Comparison of ENCODE assay signal across 8 mouse cellular contexts in genomic region chr9:48744916-48745315, GRCm38 (mm10).
DNase-seq lines count a peak whose midpoint lies in the region; ATAC-seq and TF ChIP-seq lines count a peak whose summit lies in the region.

No protein-coding gene starts in this region.

- no peaks in the 10 kb centered on the region for H3K27me3 ChIP-seq in kidney, postnatal 0 days (ENCODE audit: insufficient read depth, low read length)
- no peaks in the 10 kb centered on the region for H3K27me3 ChIP-seq in liver, embryonic 16.5 days (ENCODE audit: control insufficient read depth, insufficient read depth, low read depth, low read length)
- H3K27me3 ChIP-seq in testis, adult 2 months (ENCODE audit: control insufficient read depth, insufficient read depth, low read length), result no peaks in the 10 kb centered on the region
- H3K27me3 ChIP-seq in forebrain, embryonic 16.5 days (replicated peaks; ENCODE audit: control insufficient read depth, insufficient read depth, low read length), result no peaks in the 10 kb centered on the region; the same call in 1 of the 2 replicates

- 51% methylated on average over 13 of the region's 13 CpGs for WGBS in kidney, postnatal 0 days
- WGBS in liver, embryonic 16.5 days (ENCODE audit: insufficient replicate concordance), result 14% methylated on average over 13 of the region's 13 CpGs
- 78% methylated on average over 13 of the region's 13 CpGs for WGBS in forebrain, embryonic 16.5 days

- no peak; the same call in 1 of the 2 replicates for ATAC-seq in kidney, postnatal 0 days (replicated peaks; ENCODE audit: low FRiP score, low read depth)
- peak; percentile 73 for ATAC-seq in liver, embryonic 16.5 days (ENCODE audit: low read depth)
- ATAC-seq in CD4-positive, CD25-positive, alpha-beta regulatory T cell, adult 4 months, result no peak
- ATAC-seq in forebrain, embryonic 16.5 days, result no peak

- TF ChIP-seq POLR2A in testis, adult 2 months (IDR thresholded peaks at IDR 0.05; ENCODE audit: control insufficient read depth, low read depth, low read length), result no peak

- H3K9ac ChIP-seq in kidney, postnatal 0 days (ENCODE audit: low read depth, low read length), result no peak overlapping the region
- H3K9ac ChIP-seq in liver, embryonic 16.5 days (ENCODE audit: low read depth, low read length), result no peak overlapping the region
- no peak overlapping the region for H3K9ac ChIP-seq in forebrain, embryonic 16.5 days (replicated peaks; ENCODE audit: low read depth, low read length)

- peaks cover 15% of the 10 kb centered on the region for H3K4me1 ChIP-seq in kidney, postnatal 0 days (replicated peaks; ENCODE audit: insufficient read depth, low read length)
- H3K4me1 ChIP-seq in liver, embryonic 16.5 days (ENCODE audit: control insufficient read depth, low read depth, low read length), result peaks cover 20% of the 10 kb centered on the region
- H3K4me1 ChIP-seq in testis, adult 2 months (ENCODE audit: control insufficient read depth, insufficient read depth, low read length), result peaks cover 8% of the 10 kb centered on the region
- H3K4me1 ChIP-seq in forebrain, embryonic 16.5 days (replicated peaks; ENCODE audit: control insufficient read depth, insufficient read depth, low read length), result peaks cover 14% of the 10 kb centered on the region

- H3K36me3 ChIP-seq in kidney, postnatal 0 days (ENCODE audit: insufficient read depth, low read length), result no peaks in the 10 kb centered on the region
- no peaks in the 10 kb centered on the region for H3K36me3 ChIP-seq in liver, embryonic 16.5 days (ENCODE audit: control insufficient read depth, insufficient read depth)
- H3K36me3 ChIP-seq in testis, adult 2 months (ENCODE audit: control insufficient read depth, insufficient read depth, low read length), result no peaks in the 10 kb centered on the region
- no peaks in the 10 kb centered on the region for H3K36me3 ChIP-seq in forebrain, embryonic 16.5 days (ENCODE audit: control insufficient read depth, insufficient read depth)

- no peaks in the 10 kb centered on the region for H3K9me3 ChIP-seq in kidney, postnatal 0 days (replicated peaks; ENCODE audit: low read length)
- H3K9me3 ChIP-seq in liver, embryonic 16.5 days (replicated peaks; ENCODE audit: control insufficient read depth, low read length), result no peaks in the 10 kb centered on the region
- no peaks in the 10 kb centered on the region for H3K9me3 ChIP-seq in forebrain, embryonic 16.5 days (ENCODE audit: control insufficient read depth, low read length)

- no peak overlapping the region for H3K4me3 ChIP-seq in kidney, postnatal 0 days (replicated peaks; ENCODE audit: low read depth, low read length)
- H3K4me3 ChIP-seq in liver, embryonic 16.5 days (ENCODE audit: low read depth, low read length), result no peak overlapping the region
- no peak overlapping the region for H3K4me3 ChIP-seq in testis, adult 2 months (ENCODE audit: control insufficient read depth, low read depth, low read length)
- no peak overlapping the region for H3K4me3 ChIP-seq in forebrain, embryonic 16.5 days (replicated peaks; ENCODE audit: low read length)

- H3K27ac ChIP-seq in kidney, postnatal 0 days, result peak overlapping the region; percentile 15; the same call in 1 of the 2 replicates
- peak overlapping the region; percentile 56 for H3K27ac ChIP-seq in liver, embryonic 16.5 days (ENCODE audit: low read length)
- H3K27ac ChIP-seq in testis, adult 2 months (ENCODE audit: control insufficient read depth, insufficient read depth, low read depth, low read length), result peak overlapping the region; percentile 47; the same call in 1 of the 2 replicates
- no peak overlapping the region for H3K27ac ChIP-seq in forebrain, embryonic 16.5 days (ENCODE audit: low read length)

- DNase-seq in kidney, postnatal 0 days (ENCODE audit: low spot score), result no peak
- DNase-seq in kidney, adult 11 months, result no peak
- DNase-seq in gastrocnemius, adult 8-10 months (ENCODE audit: low spot score in 2 of 2), result peak; percentile 80 to 83
- no peak for DNase-seq in cerebellum, postnatal 10 days

- TF ChIP-seq CTCF in kidney, postnatal 0 days (IDR thresholded peaks at IDR 0.05; ENCODE audit: low read depth), result no peak
- no peak for TF ChIP-seq CTCF in testis, adult 2 months (IDR thresholded peaks at IDR 0.05; ENCODE audit: control insufficient read depth, insufficient read depth, insufficient replicate concordance, low read depth, low read length)

- no peak overlapping the region for H3K4me2 ChIP-seq in kidney, postnatal 0 days (ENCODE audit: low read length)
- H3K4me2 ChIP-seq in liver, embryonic 16.5 days (ENCODE audit: low read depth, low read length), result peak overlapping the region; percentile 46
- H3K4me2 ChIP-seq in forebrain, embryonic 16.5 days (ENCODE audit: low read length), result no peak overlapping the region

Comparison
In these comparisons a context has a peak if more than half of its experiments do, and no peak if none do; other contexts are left out.
1. DNase-seq: peak in gastrocnemius, adult 8-10 months (2 of 2); none in kidney, postnatal 0 days (single experiment), kidney, adult 11 months (single experiment) and cerebellum, postnatal 10 days (0 of 2).